Mouse (Mus musculus): Measurements from ENCODE around the gene Ankrd44.

The Ankrd44 gene

GRCm38 (mm10) chr1:54611891-54612290, 314.3 kb downstream of the Ankrd44 start:
- no peak for DNase-seq

GRCm38 (mm10) chr1:54606936-54607335, 319.3 kb downstream of the Ankrd44 start:
- no peak for DNase-seq

- no peak for DNase-seq
These were observed 324.5 kb downstream of the Ankrd44 start for GRCm38 (mm10) chr1:54601692-54602091.

- DNase-seq, result no peak
These were observed 325.9 kb downstream of the Ankrd44 start for GRCm38 (mm10) chr1:54600275-54600674.

GRCm38 (mm10) chr1:54597594-54598217, 328.5 kb downstream of the Ankrd44 start:
- DNase-seq, result no peak

- DNase-seq, result no peak
These were observed 330.0 kb downstream of the Ankrd44 start for GRCm38 (mm10) chr1:54596151-54596550.
